24 mouse cellular contexts compared by ENCODE assay signal in the genomic region with DNA sequence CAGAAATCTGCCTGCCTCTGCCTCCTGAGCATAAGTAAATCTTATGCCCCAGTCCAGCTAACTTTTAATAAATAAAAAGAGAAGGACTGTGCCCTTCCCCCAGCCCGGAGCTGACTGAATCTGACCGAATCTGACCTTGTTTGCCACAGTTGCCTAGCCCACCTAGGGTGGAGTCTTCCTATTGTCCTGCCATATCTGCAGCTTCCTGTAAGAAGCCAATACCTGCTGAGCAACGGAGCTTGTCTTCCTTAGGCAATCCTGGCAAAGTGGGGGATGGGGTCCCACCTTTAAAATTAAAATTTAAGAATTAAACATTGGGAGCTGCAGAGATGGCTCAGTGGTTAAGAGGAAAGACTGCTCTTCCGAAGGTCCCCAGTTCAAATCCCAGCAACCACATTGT.
"Had no signal": no experiment of that assay in that cellular context is flagged by ENCODE, and none has a peak within 500 bp of the region (broad histone marks: within the 10 kb centered on the region; RNA-seq: fewer than 3 reads in every experiment).

No protein-coding gene starts in this region.

- DNase-seq: gastrocnemius, postnatal 10 days; gastrocnemius, postnatal 25 days; heart, adult 18-20 months; heart, postnatal 14 days; heart, postnatal 36 days; kidney, adult 11 months; kidney, adult 2 months; kidney, adult 9 months; kidney, postnatal 14 days; kidney, postnatal 36 days; layer of hippocampus, adult 9-11 months; layer of hippocampus, postnatal 36 days; liver; liver, embryonic 13.5 days had no signal

- H3K4me3 ChIP-seq: heart, embryonic 13.5 days; heart, embryonic 15.5 days; hindbrain, embryonic 13.5 days; hindbrain, embryonic 15.5 days; kidney, embryonic 15.5 days; limb, embryonic 10.5 days; limb, embryonic 12.5 days; liver, embryonic 13.5 days; liver, embryonic 15.5 days had no signal

- H3K27ac ChIP-seq: heart, embryonic 13.5 days; heart, embryonic 15.5 days; hindbrain, embryonic 13.5 days; hindbrain, embryonic 15.5 days; hindbrain, postnatal 0 days; kidney, embryonic 15.5 days; kidney, postnatal 0 days; limb, embryonic 10.5 days; limb, embryonic 12.5 days had no signal

- H3K9ac ChIP-seq: heart, embryonic 13.5 days; heart, embryonic 15.5 days; hindbrain, embryonic 13.5 days; hindbrain, embryonic 15.5 days; kidney, embryonic 15.5 days; limb, embryonic 12.5 days; liver, embryonic 13.5 days; liver, embryonic 15.5 days had no signal

- H3K27me3 ChIP-seq: heart, embryonic 13.5 days; heart, embryonic 15.5 days; hindbrain, embryonic 13.5 days; hindbrain, embryonic 15.5 days; kidney, embryonic 15.5 days; limb, embryonic 12.5 days; liver, embryonic 13.5 days; liver, embryonic 15.5 days had no signal

- H3K9me3 ChIP-seq: heart, embryonic 13.5 days; heart, embryonic 15.5 days; hindbrain, embryonic 13.5 days; hindbrain, embryonic 15.5 days; limb, embryonic 10.5 days; limb, embryonic 12.5 days; liver, embryonic 13.5 days; liver, embryonic 15.5 days had no signal

- H3K4me1 ChIP-seq: heart, embryonic 15.5 days; limb, embryonic 12.5 days had no signal
